Mouse (Mus musculus): Measurements from ENCODE around the gene Iba57. TPM values are rescaled to one million over a fixed set of nuclear protein-coding genes. Genes with fewer than 3 reads are reported as not detected.
"Not testable (repeated sequence)": the region's sequence is repeated elsewhere in the genome, so short reads cannot be mapped to it uniquely, and the experiment has no call there.

The Iba57 gene
- 5.3 and 5.7 TPM in 2 replicates for polyA plus RNA-seq (2015; fragmentation: Nextera tagmentation; extraction: Ambion mirVana)

DNA sequence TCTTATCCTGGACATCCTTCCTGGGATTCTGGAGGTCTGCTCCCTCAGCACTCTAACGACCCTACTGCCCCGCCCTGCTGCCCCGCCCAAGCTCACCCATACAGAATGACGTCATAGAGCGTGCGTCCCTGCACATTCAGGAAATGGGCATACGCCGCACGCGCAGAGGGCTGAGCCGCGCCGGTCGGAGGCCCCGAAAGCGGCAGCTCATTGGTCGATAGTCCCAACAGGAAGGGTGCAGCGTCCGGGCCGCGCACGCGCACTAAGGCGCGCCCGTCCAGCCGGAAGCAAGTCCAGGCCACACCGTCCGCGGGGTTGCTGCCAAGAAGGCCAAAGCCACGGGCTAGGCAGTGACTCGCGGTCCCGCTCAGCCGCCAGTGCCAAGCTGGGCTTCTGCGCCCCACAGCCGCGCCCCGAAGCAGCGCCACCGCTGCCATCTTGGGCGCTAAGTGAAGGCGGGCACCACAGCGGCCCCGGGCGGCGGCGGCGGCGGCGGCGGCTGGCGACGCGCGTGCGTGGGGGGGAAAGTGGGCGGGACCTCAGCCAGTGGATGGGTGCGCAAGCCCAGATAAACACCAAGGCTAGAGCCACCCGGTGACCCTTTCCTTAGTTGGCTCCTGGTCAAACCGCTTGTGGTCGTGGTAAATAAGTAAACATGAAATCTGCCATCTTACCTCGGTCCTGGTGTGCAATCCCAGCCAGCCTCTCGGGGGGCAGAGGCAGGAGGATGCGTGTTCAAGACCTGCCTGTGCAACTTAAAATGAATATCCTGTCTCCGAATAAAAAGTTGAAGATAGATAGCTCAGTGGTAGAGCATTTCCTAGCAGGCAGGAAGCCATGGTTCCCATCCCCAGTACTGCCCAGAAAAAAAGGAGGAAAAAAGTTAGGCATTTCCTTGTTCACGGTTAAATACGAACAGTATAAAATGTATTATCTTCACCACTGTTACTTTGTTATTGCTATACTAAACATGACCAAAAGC is at the start of gene Iba57:
Gene Iba57 (minus strand): TSS at position 485 of the 982 bp plus-strand sequence.
- peak; percentile 98 for DNase-seq (ENCODE audit: low spot score)

DNA sequence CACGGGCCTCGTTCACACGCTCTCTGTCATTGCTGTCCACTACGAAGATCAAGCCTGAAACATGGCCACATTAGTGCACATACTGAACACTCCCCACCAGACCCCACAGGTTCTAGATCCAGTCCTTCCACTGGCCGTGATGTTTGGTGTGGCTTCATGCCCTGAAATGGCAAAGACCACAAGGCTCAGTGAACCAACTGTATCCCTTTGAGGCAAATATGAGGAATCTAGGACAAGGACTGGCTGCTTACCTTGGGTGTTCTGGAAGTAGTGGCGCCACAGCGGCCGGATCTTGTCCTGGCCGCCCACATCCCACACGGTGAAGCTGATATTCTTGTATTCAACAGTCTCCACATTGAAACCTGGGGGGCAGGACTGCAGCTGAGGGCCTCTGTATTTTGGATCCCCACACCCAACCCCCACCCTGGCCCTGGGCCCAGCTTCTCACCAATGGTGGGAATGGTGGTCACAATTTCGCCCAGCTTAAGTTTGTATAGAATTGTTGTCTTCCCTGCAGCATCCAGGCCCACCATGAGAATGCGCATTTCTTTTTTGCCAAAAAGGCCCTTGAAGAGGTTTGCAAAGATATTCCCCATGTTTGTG is 49.5 kb upstream of the Iba57 start:
- DNase-seq (ENCODE audit: low spot score): no peak

- peak; percentile 52 for DNase-seq (ENCODE audit: low spot score)
Measured at GRCm38 (mm10) chr11:59212320-59212719, 48.8 kb upstream of the Iba57 start.

DNA sequence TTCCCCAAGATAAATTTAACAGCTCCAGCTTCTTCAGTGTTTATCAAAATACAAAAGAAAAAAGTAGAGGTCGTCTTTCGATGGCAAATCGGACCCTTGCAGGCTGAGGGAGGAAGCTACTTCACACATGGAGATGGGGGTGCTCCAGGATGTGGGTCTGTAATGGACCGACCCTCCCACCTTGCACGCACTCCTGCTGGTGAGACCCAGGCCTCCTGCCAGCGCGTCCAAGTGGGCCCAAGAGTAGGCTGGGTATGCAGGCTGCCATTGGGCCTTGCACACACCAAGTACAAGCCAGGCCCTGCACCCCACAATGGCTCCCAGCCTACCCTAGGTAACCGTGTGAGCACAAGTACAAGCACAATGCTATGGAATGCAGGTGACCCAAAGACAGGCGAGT is 48.0 kb upstream of the Iba57 start:
- not testable (repeated sequence) for DNase-seq (ENCODE audit: low spot score)

- DNase-seq (ENCODE audit: low spot score): no peak
Measured at GRCm38 (mm10) chr11:59210020-59210419, 46.5 kb upstream of the Iba57 start.

GRCm38 (mm10) chr11:59209580-59209979 is 46.0 kb upstream of the Iba57 start:
- DNase-seq (ENCODE audit: low spot score): no peak

DNA sequence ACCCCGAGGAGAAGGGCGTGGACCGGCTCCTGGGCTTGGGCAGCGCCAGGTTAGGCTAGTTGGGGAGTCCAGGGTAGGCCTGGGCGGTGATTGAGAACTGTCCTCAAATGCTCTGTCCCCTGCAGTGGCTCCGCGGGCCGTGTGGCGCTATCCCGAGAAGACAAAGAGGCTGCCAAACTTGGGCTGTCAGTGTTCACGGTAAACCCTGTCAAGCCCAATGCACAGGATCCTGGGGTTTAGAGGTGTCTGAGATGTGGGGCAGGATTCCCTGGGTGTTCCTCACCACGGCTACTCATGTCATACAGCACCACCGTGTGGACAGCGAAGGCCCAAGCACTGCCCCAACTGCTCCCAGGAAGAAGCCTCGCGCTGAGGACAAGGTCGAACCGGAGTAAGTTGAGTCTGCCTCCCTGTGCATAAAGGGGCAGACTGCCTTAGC is 45.5 kb upstream of the Iba57 start:
- DNase-seq (ENCODE audit: low spot score): peak; percentile 52

DNA sequence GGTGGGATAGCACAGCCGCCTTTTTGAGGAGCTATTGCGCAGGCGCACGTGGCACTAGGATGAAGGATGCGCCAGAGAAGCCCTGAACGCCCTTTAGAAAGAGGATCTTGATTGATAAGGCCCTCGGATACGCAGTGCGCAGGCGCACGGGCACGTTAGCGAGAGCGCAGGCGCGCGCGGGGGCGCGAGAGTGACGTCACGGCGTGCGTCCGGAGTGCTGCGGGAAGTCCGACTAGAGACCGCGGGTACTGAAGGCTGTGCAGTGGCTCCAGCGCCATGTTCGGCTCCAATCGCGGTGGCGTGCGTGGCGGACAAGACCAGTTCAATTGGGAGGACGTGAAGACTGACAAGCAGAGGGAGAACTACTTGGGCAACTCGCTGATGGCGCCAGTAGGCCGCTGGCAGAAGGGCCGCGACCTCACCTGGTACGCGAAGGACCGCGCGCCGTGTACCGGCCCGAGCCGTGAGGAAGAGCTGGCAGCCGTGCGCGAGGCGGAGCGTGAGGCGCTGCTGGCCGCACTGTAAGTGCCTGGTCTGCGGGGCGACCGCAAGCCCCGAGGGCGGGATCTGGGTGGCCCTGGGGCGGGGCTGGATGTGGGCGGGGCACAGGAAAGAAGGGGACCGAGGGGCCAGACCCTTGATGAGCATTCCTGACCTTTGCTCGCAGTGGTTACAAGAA is 44.8 kb upstream of the Iba57 start, which contains the start of gene 2310033P09Rik:
Gene 2310033P09Rik (plus strand): TSS at position 169 of the 679 bp plus-strand sequence.
- peak; percentile 95 for DNase-seq (ENCODE audit: low spot score)

DNA sequence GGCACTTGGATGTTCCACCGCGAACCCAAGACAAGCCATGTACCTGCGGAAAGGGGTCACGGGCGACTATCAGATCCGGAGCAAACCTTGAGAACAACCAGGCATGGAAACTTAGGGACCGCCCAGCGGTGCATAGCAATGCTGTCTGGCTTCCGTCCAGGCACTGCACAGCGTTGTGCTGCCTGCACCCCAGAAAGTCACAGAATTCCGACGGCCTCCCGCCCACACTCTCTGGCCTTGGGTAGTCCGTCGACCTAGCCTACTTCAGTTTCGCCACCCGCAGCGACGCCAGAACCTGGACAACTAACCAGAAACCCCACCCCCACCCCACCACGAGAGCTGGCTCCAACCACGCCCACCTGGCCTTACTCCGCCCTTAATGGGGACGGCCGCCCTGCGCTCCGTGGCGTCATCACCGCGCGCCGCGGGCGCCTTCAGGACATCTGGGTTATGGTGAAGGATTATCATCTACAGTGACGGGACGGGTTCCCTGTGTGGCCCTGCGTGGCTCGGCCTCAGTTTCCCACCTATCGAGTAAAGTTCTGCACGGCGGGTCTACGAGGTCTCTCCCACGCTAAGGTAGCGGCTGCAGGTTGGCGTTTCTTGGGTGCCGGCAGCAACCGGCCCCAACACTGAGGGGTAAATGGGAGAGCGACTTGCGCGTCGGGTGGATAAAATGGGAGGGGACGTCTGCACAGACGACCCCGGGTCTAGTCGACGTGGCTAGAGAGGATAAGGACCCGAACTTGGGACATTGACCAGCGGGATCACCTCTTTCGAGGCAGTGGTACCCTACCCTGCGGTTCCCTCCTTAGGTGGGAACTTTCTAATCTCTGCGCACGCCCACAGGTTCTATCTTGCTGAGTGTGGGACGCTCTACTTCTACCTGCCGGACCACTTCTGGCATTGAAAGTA is 38.8 kb upstream of the Iba57 start, which contains the start of gene Mrpl55:
Gene Mrpl55 (plus strand): TSS at position 406 of the 915 bp plus-strand sequence.
- peak; percentile 94 for DNase-seq (ENCODE audit: low spot score)

DNA sequence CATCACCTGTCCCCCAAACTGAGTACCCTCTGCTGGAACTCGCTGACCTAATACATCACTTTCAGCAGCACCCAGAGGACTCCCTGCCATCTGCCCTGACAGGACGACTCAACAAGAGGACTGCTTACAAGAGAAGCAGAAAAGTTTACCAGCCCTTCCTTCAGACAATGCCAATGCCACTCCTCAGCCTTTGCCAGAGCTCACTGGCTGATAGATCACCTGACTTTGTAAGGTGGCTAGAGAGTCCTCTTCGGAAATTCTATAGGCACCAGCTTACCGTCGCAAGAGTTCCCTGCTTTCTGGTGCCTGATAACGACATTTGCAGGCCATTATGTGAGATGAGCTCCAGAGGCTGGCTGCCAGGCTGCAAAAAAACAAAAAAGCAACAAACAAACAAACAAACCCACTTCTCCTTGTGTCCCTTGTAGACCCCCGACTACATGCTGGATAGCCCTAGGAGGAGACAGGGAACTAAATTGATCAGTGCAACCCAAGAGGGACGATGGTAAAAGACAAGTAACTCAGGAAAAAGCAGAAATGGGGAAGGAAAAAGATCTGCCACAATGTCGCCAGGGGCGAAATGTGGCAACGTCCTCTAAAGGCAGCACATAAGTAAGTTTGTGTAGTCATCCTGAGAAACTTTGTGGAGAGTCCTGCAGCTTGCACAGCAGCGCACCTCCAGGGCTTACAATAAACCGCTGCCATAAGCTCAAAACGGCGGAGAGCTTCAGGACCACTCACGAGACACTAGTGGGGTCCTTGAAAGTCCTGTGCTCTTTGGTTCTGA is 37.9 kb upstream of the Iba57 start:
- no peak for DNase-seq (ENCODE audit: low spot score)

DNA sequence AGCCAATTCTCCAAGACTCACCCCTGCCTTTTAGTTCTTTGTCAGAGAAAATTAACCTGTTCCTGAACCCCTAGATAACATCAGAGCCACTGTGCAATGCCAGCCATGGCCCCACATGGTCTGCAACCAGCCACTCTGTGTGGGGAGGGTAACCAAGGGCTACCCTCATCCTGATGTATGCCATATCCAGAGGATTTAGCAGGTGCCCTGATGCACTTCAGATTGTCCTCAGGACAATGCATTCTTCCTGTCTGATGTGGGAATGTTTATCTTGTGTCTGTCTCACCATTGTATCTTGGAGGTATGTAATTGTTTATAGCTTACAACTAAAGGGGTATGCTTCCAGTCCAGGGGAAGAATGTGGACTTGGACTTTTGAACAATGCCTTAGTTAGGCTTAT is 32.7 kb upstream of the Iba57 start:
- DNase-seq (ENCODE audit: low spot score): no peak

DNA sequence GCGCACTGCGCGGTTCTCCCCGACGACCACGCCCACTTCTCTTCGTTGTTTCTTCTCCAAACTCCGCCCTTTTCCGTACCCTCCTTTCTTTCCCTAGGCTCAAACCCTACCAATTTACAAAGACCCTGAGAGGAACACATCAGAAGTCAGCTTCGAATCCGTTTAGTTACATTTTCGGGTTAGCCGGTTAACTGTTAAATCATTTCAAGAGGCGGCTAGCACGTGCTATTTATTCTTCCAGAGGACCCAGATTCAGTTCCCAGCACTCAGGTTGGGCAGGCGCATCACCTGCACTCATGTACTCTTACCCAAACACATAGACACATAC is 28.5 kb upstream of the Iba57 start, which contains the start of gene Guk1:
Gene Guk1 (minus strand): TSS at position 154 of the 328 bp plus-strand sequence.
- DNase-seq (ENCODE audit: low spot score): no peak

- DNase-seq (ENCODE audit: low spot score): peak; percentile 89
Measured at GRCm38 (mm10) chr11:59191231-59192058, 27.9 kb upstream of the Iba57 start.

DNA sequence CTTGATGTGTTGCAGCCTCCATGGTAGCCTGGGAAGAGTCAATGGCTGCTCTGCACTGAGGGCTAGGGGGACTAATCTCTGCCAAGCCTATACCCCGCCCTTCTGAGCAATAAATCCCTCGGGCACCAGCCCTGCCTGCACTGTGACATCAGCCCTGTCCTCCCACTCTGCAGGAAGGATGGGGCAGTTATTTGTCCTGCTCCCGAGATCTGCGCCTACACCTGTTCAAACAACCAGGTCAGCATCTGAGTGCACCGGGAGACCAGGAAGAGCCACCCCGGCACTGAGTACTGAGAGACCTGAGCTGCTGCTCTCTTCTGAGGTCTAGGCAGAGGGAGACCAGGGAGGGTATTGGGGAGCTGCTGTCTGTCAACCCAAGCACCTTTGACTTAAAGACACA is 24.2 kb upstream of the Iba57 start:
- no peak for DNase-seq (ENCODE audit: low spot score)

DNA sequence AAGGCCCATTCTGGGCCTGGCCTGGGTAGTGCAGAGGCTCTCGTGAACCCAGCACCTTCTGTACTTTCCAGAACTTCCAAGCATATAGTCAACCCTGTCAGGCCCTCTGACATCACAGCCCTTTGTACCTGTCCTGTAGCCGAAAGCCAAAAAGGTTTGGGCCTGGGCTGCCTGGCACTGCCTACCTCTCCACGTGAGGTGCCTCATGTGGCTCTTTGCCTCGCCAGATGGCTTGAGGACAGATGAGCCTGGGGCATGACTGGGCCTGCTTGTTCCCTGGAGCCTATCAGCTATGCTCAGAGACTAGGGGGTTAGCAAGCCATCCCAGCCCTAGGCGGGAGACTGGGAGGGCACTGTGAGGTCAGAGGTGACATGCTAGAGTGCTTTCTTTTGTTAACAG is 22.0 kb upstream of the Iba57 start:
- DNase-seq (ENCODE audit: low spot score): no peak

GRCm38 (mm10) chr11:59183821-59184220 is 20.3 kb upstream of the Iba57 start:
- peak; percentile 36 for DNase-seq (ENCODE audit: low spot score)

DNA sequence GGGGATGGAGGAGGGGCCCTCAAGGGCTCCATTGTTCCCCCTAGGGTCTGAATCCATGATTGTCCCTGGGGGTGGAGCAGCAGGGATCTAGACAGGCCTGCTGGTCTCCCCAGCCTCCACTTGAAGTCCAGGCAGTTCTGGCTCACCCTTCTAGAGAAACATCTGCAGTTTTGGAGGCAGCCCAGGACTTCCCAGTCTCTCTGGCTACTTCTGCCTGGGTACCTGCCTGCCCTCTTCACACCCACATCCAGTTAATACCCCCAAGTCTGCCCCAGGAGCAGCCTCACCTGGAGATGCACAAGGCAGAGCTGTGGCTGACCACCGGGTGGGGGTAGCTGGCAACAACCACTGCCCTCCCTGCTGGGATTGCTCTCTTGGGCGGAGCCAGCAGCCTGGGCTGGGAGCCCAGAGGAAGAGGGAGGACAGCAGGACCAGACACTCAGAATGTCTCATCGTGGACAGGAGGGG is 19.4 kb upstream of the Iba57 start, which contains the start of gene Gjc2:
Gene Gjc2 (minus strand): TSS at position 350 of the 468 bp plus-strand sequence.
- no peak for DNase-seq (ENCODE audit: low spot score)

- no peak for DNase-seq (ENCODE audit: low spot score)
Measured at GRCm38 (mm10) chr11:59176921-59177320, 13.4 kb upstream of the Iba57 start.

GRCm38 (mm10) chr11:59176475-59176874 is 12.9 kb upstream of the Iba57 start:
- DNase-seq (ENCODE audit: low spot score): no peak

Data from thymus, postnatal 0 days (tissue).